Mouse (Mus musculus) mammary gland, adult 2 months (tissue): Measurements from ENCODE around the gene Olfr352. TPM values are rescaled to one million over a fixed set of nuclear protein-coding genes. Genes with fewer than 3 reads are reported as not detected.

ENCODE experiments used
- polyA plus RNA-seq: library from polyadenylated mRNA; depleted of rRNA; stranded (reverse); fragments of >200 nt; gene quantifications from 2 replicates; pipeline ENCODE4 v1.2.3, GENCODE M21; 2012; ENCODE audit warnings: low replicate concordance; rRNA removed

Gene Olfr352
- not detected in 2 replicates for polyA plus RNA-seq

DNA sequence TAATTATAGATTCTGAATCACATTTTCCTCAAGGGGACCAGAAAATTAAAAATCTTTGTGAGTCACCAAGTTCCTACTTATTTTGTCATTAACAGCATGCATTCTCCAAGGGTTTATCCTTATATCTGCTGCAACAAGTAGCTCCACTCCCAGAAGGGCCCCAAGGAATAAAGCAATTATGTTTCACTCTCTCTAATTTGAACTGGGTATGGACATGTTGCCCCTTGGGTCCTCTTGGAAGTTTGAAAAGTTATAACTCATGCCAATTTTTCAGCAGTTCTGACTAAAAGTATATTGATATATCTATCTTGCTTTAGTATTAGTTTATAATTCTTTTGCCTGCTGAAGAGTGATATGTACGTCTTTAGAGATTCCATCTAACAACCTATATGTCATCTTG is at the start of gene Olfr352:
Gene Olfr352 (plus strand): TSS at position 301 of the 400 bp plus-strand sequence.

DNA sequence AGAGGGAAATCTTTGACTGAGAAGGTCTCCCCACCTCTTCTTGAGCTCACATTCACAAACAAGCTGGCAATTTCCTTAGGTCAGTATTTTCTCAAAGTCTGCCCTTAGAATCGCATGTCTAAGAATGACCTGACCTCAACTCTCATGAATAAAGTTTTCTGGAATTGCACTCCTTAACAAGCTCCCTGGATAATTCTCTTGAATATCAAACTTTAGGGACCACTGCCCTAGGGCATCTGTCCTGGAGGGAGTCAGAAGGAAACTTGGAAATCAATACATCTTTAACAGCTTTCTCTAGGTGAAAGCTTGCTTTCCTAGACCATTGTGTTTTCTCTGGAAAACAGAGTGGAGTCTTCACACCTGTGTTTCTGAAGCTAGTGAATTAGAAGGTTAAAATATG is 22.2 kb upstream of the Olfr352 start, which contains the start of gene Olfr350:
Gene Olfr350 (plus strand): TSS at position 301 of the 400 bp plus-strand sequence.

DNA sequence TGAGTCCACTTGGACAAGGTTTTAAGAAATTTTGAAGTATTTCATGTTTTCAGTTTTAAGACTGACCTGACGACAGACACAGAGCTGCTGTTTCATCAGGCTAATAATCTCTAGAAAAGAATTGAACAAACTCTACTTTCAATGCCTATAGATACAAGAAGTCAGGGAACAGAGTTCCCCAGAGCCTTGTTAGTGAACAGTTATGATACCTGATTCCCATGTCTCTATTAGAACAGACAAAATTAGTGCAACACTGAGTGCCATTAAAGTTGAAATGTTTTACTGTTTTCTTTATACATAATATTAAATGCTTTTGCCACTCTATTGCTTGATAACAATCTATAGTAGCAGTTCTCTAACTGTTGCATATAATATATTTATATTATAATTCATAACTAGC is 5.7 kb upstream of the Olfr352 start, which contains the start of gene Olfr351:
Gene Olfr351 (minus strand): TSS at position 101 of the 400 bp plus-strand sequence.

DNA sequence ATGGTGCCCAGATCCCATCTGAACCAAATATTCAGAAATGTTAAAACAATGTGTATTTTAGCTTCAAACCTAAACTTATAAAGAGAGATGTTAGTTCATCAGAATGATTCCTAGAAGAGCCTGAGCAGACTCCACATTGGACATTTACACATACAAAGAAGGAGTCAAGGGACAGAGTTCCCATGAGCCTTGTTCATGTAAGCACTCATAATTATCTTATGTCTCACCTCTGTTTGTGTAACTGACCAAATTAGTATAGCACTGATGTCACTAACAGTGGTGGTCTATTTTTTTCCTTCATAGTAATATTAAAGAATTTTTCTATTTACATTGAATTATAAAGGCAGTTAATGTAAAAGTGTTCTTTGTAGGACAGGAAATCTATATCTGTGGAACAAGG is 24.6 kb downstream of the Olfr352 start, which contains the start of gene Olfr353:
Gene Olfr353 (minus strand): TSS at position 101 of the 400 bp plus-strand sequence.

DNA sequence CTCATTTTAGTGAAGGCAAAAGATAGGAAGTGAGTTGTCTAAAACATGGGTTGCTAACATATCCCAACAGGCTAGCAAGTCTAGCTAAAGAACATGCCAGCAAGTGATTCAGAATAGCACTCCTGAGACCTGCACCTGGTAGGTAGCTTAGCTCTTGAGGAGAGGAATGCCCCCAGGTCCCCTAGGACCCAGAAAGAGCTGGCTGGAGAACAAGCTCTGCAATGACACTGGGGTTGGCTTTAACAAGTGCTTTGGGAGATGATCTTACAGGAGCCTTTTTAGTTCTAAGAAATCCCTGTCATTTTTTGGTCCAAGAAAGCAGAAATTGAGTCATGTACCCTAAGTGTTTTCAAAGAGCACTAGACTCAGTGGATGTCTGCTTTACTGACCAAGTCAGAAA is 37.1 kb downstream of the Olfr352 start, which contains the start of gene Olfr354:
Gene Olfr354 (plus strand): TSS at position 301 of the 400 bp plus-strand sequence.

Other genes starting within 250 kb of the Olfr352 start
- gene Olfr345, start 228.4 kb upstream of the Olfr352 start, polyA plus RNA-seq, result not detected in 2 replicates
- not detected in 2 replicates for gene Olfr346, start 182.7 kb upstream of the Olfr352 start, polyA plus RNA-seq
- not detected in 2 replicates for gene Olfr347, start 136.6 kb upstream of the Olfr352 start, polyA plus RNA-seq
- gene Olfr348, start 84.2 kb upstream of the Olfr352 start, polyA plus RNA-seq, result not detected in 2 replicates
- gene Olfr50, start 77.9 kb upstream of the Olfr352 start, polyA plus RNA-seq, result not detected in 2 replicates
- gene Olfr3, start 51.4 kb upstream of the Olfr352 start, polyA plus RNA-seq, result not detected in 2 replicates
- gene Olfr350, start 22.1 kb upstream of the Olfr352 start, polyA plus RNA-seq, result not detected in 2 replicates
- gene Olfr351, start 5.8 kb upstream of the Olfr352 start, polyA plus RNA-seq, result not detected in 2 replicates
- gene Olfr353, start 24.5 kb downstream of the Olfr352 start, polyA plus RNA-seq, result not detected in 2 replicates
- gene Olfr354, start 37.2 kb downstream of the Olfr352 start, polyA plus RNA-seq, result not detected in 2 replicates
- not detected in 2 replicates for gene Olfr355, start 60.4 kb downstream of the Olfr352 start, polyA plus RNA-seq
- gene Olfr356, start 68.7 kb downstream of the Olfr352 start, polyA plus RNA-seq, result not detected in 2 replicates
- gene Olfr357, start 125.4 kb downstream of the Olfr352 start, polyA plus RNA-seq, result not detected in 2 replicates
- not detected in 2 replicates for gene Olfr358, start 140.9 kb downstream of the Olfr352 start, polyA plus RNA-seq
- not detected in 2 replicates for gene Olfr360, start 197.3 kb downstream of the Olfr352 start, polyA plus RNA-seq
- not detected in 2 replicates for gene Olfr361, start 220.8 kb downstream of the Olfr352 start, polyA plus RNA-seq
- gene Olfr362, start 249.4 kb downstream of the Olfr352 start, polyA plus RNA-seq, result not detected in 2 replicates